Mouse (Mus musculus): ENCODE results near the gene Arhgef18.

DNA sequence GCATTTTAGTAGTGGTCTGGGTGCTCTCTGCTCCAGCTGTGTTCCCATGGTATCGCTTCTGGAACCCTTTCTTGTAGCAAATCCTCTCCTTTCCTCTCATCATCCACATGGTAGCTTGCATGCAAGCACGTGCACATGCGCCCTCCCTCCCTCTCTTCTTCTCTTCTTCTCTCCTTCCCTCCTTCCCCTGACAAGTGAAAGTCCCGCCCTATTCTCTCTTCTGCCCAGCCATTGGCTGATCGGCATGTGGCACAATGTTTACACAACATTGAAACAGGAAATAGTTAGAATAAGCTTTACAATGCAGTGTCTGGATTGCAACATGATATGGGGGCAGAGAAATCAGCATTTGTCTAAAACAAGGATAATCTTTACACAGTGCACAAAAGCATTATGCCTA lies 88.8 kb downstream of the Arhgef18 start:
- TF ChIP-seq RAD21 (IDR thresholded peaks at IDR 0.05; ENCODE audit: low read depth, low read length) (no peak), GABPA (IDR thresholded peaks at IDR 0.05; ENCODE audit: low read depth, low read length) (no peak)

All from MEL (cell line).